Mouse (Mus musculus): ENCODE measurements around the gene Lbh. TPM values are rescaled to one million over a fixed set of nuclear protein-coding genes. Genes with fewer than 3 reads are reported as not detected.

Gene Lbh
- 2.4 and 2.7 TPM in 2 replicates for polyA plus RNA-seq (2016; fragmentation: Nextera tagmentation; extraction: Ambion mirVana)

DNA sequence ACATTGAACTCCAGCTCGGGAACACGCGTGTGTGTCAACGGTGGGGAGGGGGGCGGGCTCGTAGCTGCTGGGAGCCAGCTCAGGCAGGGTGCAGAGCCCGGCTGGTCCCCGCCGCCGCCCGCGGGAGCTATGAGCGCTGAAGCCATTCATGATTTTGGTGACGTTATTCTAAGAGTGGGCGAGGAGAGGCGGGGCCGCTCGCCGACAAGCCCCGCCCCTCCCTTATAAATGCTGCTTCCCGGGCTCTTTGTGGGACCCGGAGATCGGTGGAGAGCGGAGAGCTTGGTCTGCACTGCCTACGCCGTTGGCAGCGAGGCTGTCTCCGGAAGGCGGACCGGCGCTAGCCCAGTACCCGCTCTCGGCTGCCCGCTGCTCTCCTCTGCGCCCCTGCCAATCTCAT, at the start of gene Lbh:
TSS of gene Lbh (plus strand) at position 253 of the 400 bp plus-strand sequence.
- Histone ChIP-seq H3K36me3 (peaks cover 17% of the 10 kb centered on the region; the same call in 1 of the 2 replicates), H3K4me3 (replicated peaks) (peak within 1 kb of the TSS; percentile 68), H3K4me1 (replicated peaks) (peaks cover 36% of the 10 kb centered on the region), H3K4me2 (peak within 1 kb of the TSS; percentile 89), H3K27me3 (peaks cover 10% of the 10 kb centered on the region), H3K9ac (replicated peaks) (peak within 1 kb of the TSS; percentile 87), H3K9me3 (no peaks in the 10 kb centered on the region), H3K27ac (peak within 1 kb of the TSS; percentile 86)
- peak; percentile 80 for ATAC-seq (ENCODE audit: insufficient number of reproducible peaks, insufficient read depth, low FRiP score, low TSS enrichment, low read depth)
- WGBS: under 1% methylated on average over 35 of the region's 35 CpGs

DNA sequence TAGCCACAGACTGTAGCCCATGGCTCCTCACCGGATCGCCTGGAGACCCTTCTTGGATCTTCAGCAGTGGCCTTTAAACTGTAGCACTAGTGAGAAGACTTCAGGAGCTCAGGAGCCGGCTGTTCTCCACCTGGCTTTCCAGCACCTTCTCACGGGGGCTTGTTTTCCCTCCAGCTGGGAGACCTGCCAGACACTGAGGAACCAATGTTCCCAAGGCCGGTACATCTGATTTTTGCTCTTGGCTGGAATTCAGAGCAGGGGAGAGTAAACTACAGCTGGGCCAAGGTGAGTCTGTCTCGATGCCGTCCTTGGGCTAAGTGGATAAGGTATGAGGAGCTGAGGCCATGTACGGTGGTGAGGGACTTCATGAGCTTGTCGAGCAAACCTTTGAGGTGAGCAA, 39.1 kb upstream of the Lbh start:
- no peak for ATAC-seq (ENCODE audit: insufficient number of reproducible peaks, insufficient read depth, low FRiP score, low TSS enrichment, low read depth)
- no peak overlapping the region for H3K4me2 ChIP-seq
- no peaks in the 10 kb centered on the region for H3K4me1 ChIP-seq (replicated peaks)
- no peaks in the 10 kb centered on the region for H3K36me3 ChIP-seq
- no peaks in the 10 kb centered on the region for H3K27me3 ChIP-seq
- H3K9me3 ChIP-seq: no peaks in the 10 kb centered on the region
- no peak overlapping the region for H3K4me3 ChIP-seq (replicated peaks)
- H3K27ac ChIP-seq: no peak overlapping the region
- 87% methylated on average over 9 of the region's 9 CpGs for WGBS
- H3K9ac ChIP-seq (replicated peaks): no peak overlapping the region

DNA sequence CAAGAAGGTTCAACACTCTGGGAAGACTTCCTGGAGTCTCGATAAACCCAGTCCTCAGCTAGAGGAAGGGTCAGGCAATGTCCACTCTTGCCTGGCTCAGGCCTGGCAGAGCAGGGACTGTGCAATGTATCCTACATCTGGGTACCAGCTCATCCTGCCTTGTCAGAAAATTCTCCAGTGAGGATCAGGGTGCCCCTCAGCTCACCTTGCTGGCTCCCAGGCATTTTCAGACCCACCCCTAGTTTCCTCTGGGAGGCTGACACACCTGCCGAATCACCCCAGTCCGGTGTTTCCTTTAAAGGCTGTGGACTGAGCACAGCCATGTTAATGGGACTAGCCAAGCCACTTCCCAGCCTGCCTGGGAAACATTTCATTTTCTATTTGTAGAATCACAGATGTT, 37.9 kb upstream of the Lbh start:
- H3K4me2 ChIP-seq: no peak overlapping the region
- H3K4me3 ChIP-seq (replicated peaks): no peak overlapping the region
- no peak overlapping the region for H3K27ac ChIP-seq
- H3K27me3 ChIP-seq: no peaks in the 10 kb centered on the region
- H3K9ac ChIP-seq (replicated peaks): no peak overlapping the region
- H3K4me1 ChIP-seq (replicated peaks): no peaks in the 10 kb centered on the region
- no peaks in the 10 kb centered on the region for H3K9me3 ChIP-seq
- H3K36me3 ChIP-seq: no peaks in the 10 kb centered on the region
- 75% methylated on average over 3 of the region's 3 CpGs for WGBS
- no peak for ATAC-seq (ENCODE audit: insufficient number of reproducible peaks, insufficient read depth, low FRiP score, low TSS enrichment, low read depth)

DNA sequence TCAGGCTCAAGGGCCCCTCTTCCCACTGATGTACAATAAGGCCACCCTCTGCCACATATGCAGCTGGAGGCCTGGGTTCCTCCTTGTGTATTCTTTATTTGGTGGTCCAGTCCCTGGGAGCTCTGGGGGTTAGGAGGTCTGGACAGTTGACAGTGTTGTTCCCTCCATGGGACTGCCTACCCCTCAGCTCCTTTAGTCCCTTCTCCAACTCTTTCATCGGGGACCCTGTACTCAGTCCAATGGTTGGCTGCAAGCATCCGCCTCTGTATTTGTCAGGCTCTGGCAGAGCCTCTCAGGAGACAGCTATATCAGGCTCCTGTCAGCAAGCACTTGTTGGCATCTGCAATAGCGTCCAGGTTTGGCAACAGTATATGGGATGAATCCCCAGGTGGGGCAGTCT, 37.1 kb upstream of the Lbh start:
- H3K27me3 ChIP-seq: no peaks in the 10 kb centered on the region
- H3K9ac ChIP-seq (replicated peaks): no peak overlapping the region
- no peak for ATAC-seq (ENCODE audit: insufficient number of reproducible peaks, insufficient read depth, low FRiP score, low TSS enrichment, low read depth)
- no peak overlapping the region for H3K4me2 ChIP-seq
- H3K4me3 ChIP-seq (replicated peaks): no peak overlapping the region
- no peaks in the 10 kb centered on the region for H3K36me3 ChIP-seq
- WGBS: 77% methylated on average over 3 of the region's 3 CpGs
- no peaks in the 10 kb centered on the region for H3K4me1 ChIP-seq (replicated peaks)
- no peaks in the 10 kb centered on the region for H3K9me3 ChIP-seq
- no peak overlapping the region for H3K27ac ChIP-seq

DNA sequence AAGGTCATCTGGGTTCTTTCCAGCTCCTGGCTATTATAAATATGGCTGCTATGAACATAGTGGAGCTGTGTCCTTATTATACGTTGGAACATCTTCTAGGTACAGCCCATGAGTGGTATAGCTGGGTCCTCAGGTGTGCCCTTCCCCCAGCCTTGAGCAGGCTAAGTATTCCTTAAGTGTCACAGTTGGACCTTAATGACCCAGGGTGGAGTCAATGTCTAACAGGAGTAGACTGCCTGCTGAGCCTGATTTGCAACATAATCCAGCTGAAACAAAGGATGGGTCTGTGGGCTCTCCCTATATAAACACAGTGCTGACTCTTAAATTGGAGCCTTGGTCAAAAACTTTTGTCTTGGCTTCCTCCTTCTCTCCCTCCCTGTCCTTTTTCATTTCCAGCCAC, 36.3 kb upstream of the Lbh start:
- H3K36me3 ChIP-seq: no peaks in the 10 kb centered on the region
- H3K4me3 ChIP-seq (replicated peaks): no peak overlapping the region

DNA sequence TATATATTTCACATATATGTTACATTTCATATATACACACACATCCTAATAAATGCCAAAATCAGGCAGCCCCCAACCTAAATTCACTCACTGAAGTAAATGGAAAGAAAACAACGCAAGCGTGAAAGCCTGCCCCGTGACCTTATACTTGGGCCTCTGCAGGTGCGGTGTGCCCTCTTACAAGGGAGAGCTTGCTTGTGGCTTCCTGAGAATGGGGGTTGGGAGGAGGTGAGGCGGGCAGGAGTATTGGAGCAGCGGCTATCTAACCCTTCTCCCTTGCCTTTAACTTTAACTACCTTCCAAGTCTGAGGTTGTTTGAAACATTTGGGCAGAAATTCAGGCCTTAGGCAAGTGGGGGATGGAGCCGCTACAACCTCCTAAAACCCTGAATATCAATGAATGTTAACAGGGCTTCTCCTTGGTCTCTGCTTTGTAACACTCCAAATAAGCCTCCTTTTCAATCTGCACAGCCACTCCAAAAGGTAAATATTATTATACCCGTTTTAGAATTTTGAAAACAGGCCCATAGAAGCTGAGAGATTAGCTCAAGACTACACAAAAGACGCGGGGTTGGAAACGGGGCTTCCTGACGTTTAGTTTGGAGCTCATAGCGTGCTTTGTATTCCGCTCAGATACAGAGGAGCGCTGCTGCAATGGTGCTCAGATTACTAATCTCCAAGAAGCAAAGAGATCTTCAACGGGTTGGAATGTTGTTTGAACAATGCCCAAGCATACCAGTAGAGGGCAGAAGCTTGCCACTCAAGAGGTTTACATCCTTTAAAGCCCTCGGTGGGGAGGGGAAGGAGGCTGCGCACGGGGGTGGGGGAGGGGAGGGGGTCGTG, 28.3 kb upstream of the Lbh start:
- ATAC-seq (ENCODE audit: insufficient number of reproducible peaks, insufficient read depth, low FRiP score, low TSS enrichment, low read depth): no peak
- H3K4me1 ChIP-seq (replicated peaks): peaks cover 5% of the 10 kb centered on the region; the same call in 1 of the 2 replicates
- no peak overlapping the region for H3K9ac ChIP-seq (replicated peaks)
- no peak overlapping the region for H3K4me2 ChIP-seq
- no peak overlapping the region for H3K27ac ChIP-seq
- 16% methylated on average over 20 of the region's 20 CpGs for WGBS
- no peaks in the 10 kb centered on the region for H3K36me3 ChIP-seq
- no peaks in the 10 kb centered on the region; the same call in 1 of the 2 replicates for H3K27me3 ChIP-seq
- no peaks in the 10 kb centered on the region for H3K9me3 ChIP-seq
- H3K4me3 ChIP-seq (replicated peaks): no peak overlapping the region

More for the DNA sequence above, 36.3 kb upstream of the Lbh start:
- H3K4me1 ChIP-seq (replicated peaks): no peaks in the 10 kb centered on the region
- ATAC-seq (ENCODE audit: insufficient number of reproducible peaks, insufficient read depth, low FRiP score, low TSS enrichment, low read depth): no peak
- H3K27me3 ChIP-seq: no peaks in the 10 kb centered on the region
- H3K27ac ChIP-seq: no peak overlapping the region
- H3K4me2 ChIP-seq: no peak overlapping the region
- no peak overlapping the region for H3K9ac ChIP-seq (replicated peaks)
- WGBS: 50% methylated on average over 1 of the region's 1 CpGs
- no peaks in the 10 kb centered on the region for H3K9me3 ChIP-seq

DNA sequence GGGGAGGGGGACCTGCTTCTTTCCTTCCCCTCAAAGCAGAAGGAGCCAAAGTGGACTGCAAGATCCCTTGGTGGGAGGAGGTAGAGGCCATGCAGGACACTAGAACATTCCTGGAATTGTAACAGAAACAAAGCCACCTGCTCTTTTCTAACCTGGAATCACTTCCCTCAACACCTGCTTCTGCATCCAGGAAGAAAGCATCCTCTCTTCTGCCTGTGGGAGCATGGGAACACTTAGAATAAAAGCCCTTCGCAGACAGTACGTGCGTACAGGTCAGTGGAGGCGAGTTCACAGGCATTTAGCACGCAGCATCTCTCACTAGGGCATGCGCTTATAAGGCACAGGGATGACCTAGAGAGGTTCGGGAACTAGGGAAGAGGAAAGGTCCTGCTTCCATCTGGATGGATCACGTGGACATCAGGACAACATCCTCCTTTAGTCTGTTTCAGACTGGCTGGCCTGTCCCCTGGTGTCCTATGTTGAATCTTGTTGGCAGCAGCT, 27.7 kb upstream of the Lbh start:
- Histone ChIP-seq H3K27me3 (no peaks in the 10 kb centered on the region; the same call in 1 of the 2 replicates), H3K27ac (no peak overlapping the region), H3K4me3 (replicated peaks) (no peak overlapping the region), H3K4me1 (replicated peaks) (peaks cover 5% of the 10 kb centered on the region; the same call in 1 of the 2 replicates), H3K36me3 (no peaks in the 10 kb centered on the region), H3K9ac (replicated peaks) (no peak overlapping the region), H3K4me2 (no peak overlapping the region), H3K9me3 (no peaks in the 10 kb centered on the region)
- 55% methylated on average over 8 of the region's 8 CpGs for WGBS
- no peak for ATAC-seq (ENCODE audit: insufficient number of reproducible peaks, insufficient read depth, low FRiP score, low TSS enrichment, low read depth)

DNA sequence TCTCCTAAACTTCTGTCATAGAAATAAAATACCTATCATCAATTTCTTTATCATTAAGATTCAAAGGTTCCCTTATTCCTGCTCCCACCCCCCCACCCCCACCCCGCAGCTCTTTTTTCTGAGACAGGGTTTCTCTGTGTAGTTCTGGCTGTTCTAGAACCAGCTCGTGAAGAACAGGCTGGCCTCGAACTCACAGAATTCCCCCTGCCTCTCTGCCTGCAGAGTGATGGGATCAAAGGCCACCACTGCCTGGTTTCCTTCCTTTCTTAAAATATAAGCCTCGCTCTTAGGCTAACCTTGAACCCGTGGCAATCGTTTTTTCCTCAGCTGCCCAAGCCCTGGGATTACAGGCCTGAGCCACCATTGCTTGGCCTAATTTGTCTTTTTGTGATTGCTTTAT, 26.5 kb upstream of the Lbh start:
- Histone ChIP-seq H3K27me3 (no peaks in the 10 kb centered on the region; the same call in 1 of the 2 replicates), H3K4me2 (no peak overlapping the region), H3K4me1 (replicated peaks) (peaks cover 5% of the 10 kb centered on the region; the same call in 1 of the 2 replicates), H3K9ac (replicated peaks) (no peak overlapping the region), H3K9me3 (no peaks in the 10 kb centered on the region), H3K36me3 (no peaks in the 10 kb centered on the region), H3K4me3 (replicated peaks) (no peak overlapping the region), H3K27ac (no peak overlapping the region)
- ATAC-seq (ENCODE audit: insufficient number of reproducible peaks, insufficient read depth, low FRiP score, low TSS enrichment, low read depth): no peak
- 84% methylated on average over 6 of the region's 6 CpGs for WGBS

DNA sequence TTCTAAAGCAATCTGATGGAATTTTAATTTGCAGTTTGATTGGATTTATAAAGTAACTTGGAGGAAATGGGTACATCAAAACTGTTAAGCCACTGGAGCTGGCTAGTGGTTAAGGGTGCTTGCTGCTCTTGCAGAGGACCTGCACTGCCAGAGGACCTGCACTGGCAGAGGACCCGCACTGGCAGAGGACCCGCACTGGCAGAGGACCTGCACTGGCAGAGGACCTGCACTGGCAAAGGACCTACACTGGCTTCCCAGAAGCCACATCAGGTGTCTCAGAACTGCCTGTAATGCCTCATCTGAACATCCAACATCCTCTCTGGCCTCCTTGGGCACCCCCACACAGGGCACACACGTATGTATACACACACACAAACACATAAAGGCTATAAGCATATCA, 22.6 kb upstream of the Lbh start:
- Histone ChIP-seq H3K4me3 (replicated peaks) (no peak overlapping the region), H3K36me3 (no peaks in the 10 kb centered on the region), H3K9ac (replicated peaks) (no peak overlapping the region), H3K4me2 (no peak overlapping the region), H3K27ac (no peak overlapping the region), H3K27me3 (no peaks in the 10 kb centered on the region), H3K4me1 (replicated peaks) (peaks cover 1% of the 10 kb centered on the region; the same call in 1 of the 2 replicates), H3K9me3 (no peaks in the 10 kb centered on the region)
- ATAC-seq (ENCODE audit: insufficient number of reproducible peaks, insufficient read depth, low FRiP score, low TSS enrichment, low read depth): no peak
- WGBS: 91% methylated on average over 3 of the region's 3 CpGs

DNA sequence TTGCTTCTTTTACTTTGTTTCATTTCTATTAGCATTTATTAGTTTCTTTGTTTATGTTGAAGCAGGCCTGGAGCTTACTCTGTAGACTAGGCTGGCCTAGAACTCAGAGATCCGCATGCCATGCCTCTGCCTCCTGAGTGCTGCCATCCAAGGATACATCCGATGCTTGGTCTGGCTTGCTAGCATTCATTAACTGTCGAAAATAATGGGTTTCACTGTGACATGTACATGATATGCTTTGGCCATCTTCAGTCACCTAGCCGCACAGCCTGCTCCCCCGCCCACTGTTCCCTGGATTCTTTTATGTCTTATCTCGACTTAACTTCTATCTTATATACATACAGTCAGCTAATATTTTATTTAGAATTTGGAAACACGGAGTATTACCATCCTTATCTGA, 21.0 kb upstream of the Lbh start:
- Histone ChIP-seq H3K4me3 (replicated peaks) (no peak overlapping the region), H3K27me3 (no peaks in the 10 kb centered on the region), H3K4me1 (replicated peaks) (no peaks in the 10 kb centered on the region), H3K27ac (no peak overlapping the region), H3K9ac (replicated peaks) (no peak overlapping the region), H3K36me3 (no peaks in the 10 kb centered on the region), H3K4me2 (no peak overlapping the region), H3K9me3 (no peaks in the 10 kb centered on the region)
- no peak for ATAC-seq (ENCODE audit: insufficient number of reproducible peaks, insufficient read depth, low FRiP score, low TSS enrichment, low read depth)
- WGBS: 90% methylated on average over 7 of the region's 7 CpGs

DNA sequence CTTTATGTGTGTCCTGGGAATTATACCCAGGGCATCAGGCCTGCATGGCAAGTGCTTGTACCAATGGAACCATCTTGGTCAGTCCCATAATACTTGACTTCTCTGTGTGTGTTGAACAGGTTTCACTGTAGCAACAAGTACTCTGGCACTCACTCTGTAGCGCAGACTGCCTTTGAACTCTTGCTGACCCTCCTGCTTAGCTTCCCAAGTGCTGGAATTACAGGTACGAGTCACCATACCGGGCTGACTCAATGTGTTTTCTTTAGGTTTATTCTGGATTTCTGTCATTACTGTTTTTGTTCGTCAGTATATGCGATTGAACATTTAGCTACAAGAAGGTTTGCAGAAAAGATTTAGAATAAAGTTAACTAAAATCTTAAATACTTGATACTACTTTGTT, 20.1 kb upstream of the Lbh start:
- WGBS: 73% methylated on average over 5 of the region's 5 CpGs
- Histone ChIP-seq H3K27me3 (no peaks in the 10 kb centered on the region), H3K36me3 (no peaks in the 10 kb centered on the region), H3K4me2 (no peak overlapping the region), H3K4me1 (replicated peaks) (no peaks in the 10 kb centered on the region), H3K9me3 (no peaks in the 10 kb centered on the region), H3K9ac (replicated peaks) (no peak overlapping the region), H3K27ac (no peak overlapping the region), H3K4me3 (replicated peaks) (no peak overlapping the region)
- no peak for ATAC-seq (ENCODE audit: insufficient number of reproducible peaks, insufficient read depth, low FRiP score, low TSS enrichment, low read depth)
